ENCODE assay signal across 9 mouse cellular contexts in genomic region chr10:88604943-88605342, GRCm38 (mm10). TPM values are rescaled to one million over a fixed set of nuclear protein-coding genes. Genes with fewer than 3 reads are reported as not detected.
DNase-seq lines count a peak whose midpoint lies in the region; ATAC-seq and TF ChIP-seq lines count a peak whose summit lies in the region.
"Had no signal": no experiment of that assay in that cellular context is flagged by ENCODE, and none has a peak within 500 bp of the region (broad histone marks: within the 10 kb centered on the region; RNA-seq: fewer than 3 reads in every experiment).

Gene Mybpc1, minus strand, starts transcription at chr10:88605152.

- 28% methylated on average over 16 of the region's 16 CpGs for WGBS in heart, embryonic 14.5 days
- 49% methylated on average over 16 of the region's 16 CpGs for WGBS in midbrain, embryonic 13.5 days

- peak within 1 kb of the TSS; percentile 37; the same call in 1 of the 2 replicates for H3K4me2 ChIP-seq in heart, embryonic 14.5 days (ENCODE audit: low read length)
- H3K4me2 ChIP-seq in midbrain, embryonic 13.5 days (replicated peaks), result peak within 1 kb of the TSS; percentile 25

- no peak for TF ChIP-seq POLR2A in brain, embryonic 14.5 days (IDR thresholded peaks at IDR 0.05; ENCODE audit: borderline replicate concordance, extremely low read depth, insufficient read depth, insufficient read length, poor library complexity, severe bottlenecking)

- no peak for TF ChIP-seq CTCF in brain, embryonic 14.5 days (IDR thresholded peaks at IDR 0.05; ENCODE audit: borderline replicate concordance, extremely low read depth, insufficient read depth, insufficient read length)

- H3K27me3 ChIP-seq in heart, embryonic 14.5 days (ENCODE audit: control insufficient read depth, insufficient read depth, low read length), result no peaks in the 10 kb centered on the region
- peaks cover 3% of the 10 kb centered on the region; the same call in 1 of the 2 replicates for H3K27me3 ChIP-seq in midbrain, embryonic 13.5 days

- no peak for DNase-seq in heart, adult 11 months
- peak; percentile 41 for DNase-seq in brain, embryonic 14.5 days (ENCODE audit: low read depth)
- DNase-seq in gastrocnemius, postnatal 14 days, result peak; percentile 58
- no peak for DNase-seq in thymus, postnatal 10 days (ENCODE audit: low spot score in 2 of 2)
- no peak for DNase-seq in ovary, postnatal 10 days (ENCODE audit: low spot score)
- DNase-seq in MN1 (ENCODE audit: low spot score), result no peak
- DNase-seq: cerebellum, adult 11-12 months had no signal

- intact Hi-C loops in gastrocnemius, postnatal 14 days (cut with DNase I; ENCODE audit: low total_unique reads), result no loop called here

- 0 out of 4 replicates have a peak within 1 kb of the TSS, but pooled peaks of 1 of the 2 experiments have one; percentile 5 for H3K4me3 ChIP-seq in heart, embryonic 14.5 days (ENCODE audit: control insufficient read depth in 1 of 2, insufficient read depth in 1 of 2, low read depth in 1 of 2, low read length in 2 of 2)
- H3K4me3 ChIP-seq in midbrain, embryonic 13.5 days (replicated peaks), result no peak within 1 kb of the TSS

- no peak within 1 kb of the TSS for H3K9ac ChIP-seq in heart, embryonic 14.5 days (ENCODE audit: low read length)
- H3K9ac ChIP-seq in midbrain, embryonic 13.5 days (replicated peaks), result 0 out of 2 replicates have a peak within 1 kb of the TSS, but pooled peaks have one; percentile 28

- no peaks in the 10 kb centered on the region for H3K36me3 ChIP-seq in heart, embryonic 14.5 days (ENCODE audit: control insufficient read depth, insufficient read depth, low read length)
- H3K36me3 ChIP-seq in midbrain, embryonic 13.5 days, result no peaks in the 10 kb centered on the region

- H3K27ac ChIP-seq in heart, embryonic 14.5 days (replicated peaks in 1 of 2; ENCODE audit: control insufficient read depth in 1 of 2, insufficient read depth in 1 of 2, low read depth in 2 of 2, low read length in 2 of 2), result no peak within 1 kb of the TSS
- no peak within 1 kb of the TSS for H3K27ac ChIP-seq in midbrain, embryonic 13.5 days

- no peak for ATAC-seq in heart, embryonic 14.5 days (ENCODE audit: insufficient number of reproducible peaks, insufficient read depth, low FRiP score, low read depth)
- 0 out of 2 replicates have a peak, but pooled peaks have one; percentile 50 for ATAC-seq in midbrain, embryonic 13.5 days

- no peaks in the 10 kb centered on the region for H3K9me3 ChIP-seq in heart, embryonic 14.5 days (ENCODE audit: control insufficient read depth, low read length)
- no peaks in the 10 kb centered on the region for H3K9me3 ChIP-seq in midbrain, embryonic 13.5 days

- no peaks in the 10 kb centered on the region for H3K4me1 ChIP-seq in heart, embryonic 14.5 days (ENCODE audit: control insufficient read depth in 2 of 2, insufficient read depth in 2 of 2, low read length in 2 of 2)
- H3K4me1 ChIP-seq in midbrain, embryonic 13.5 days (replicated peaks), result peaks cover 13% of the 10 kb centered on the region

RNA-seq across cellular contexts. Expression of gene Mybpc1, which starts in this region (rescaled TPM):
- polyA plus RNA-seq in heart, embryonic 14.5 days (2014; fragmentation: Nextera tagmentation; extraction: Ambion mirVana), result 3.7 and 4.9 TPM in 2 replicates
- polyA plus RNA-seq in brain, embryonic 14.5 days (2012; rRNA removed), result 3.1 and 6.4 TPM in 2 replicates
- 1,000 to 10,000 TPM; 1,223 to 1,292 TPM for total RNA-seq in gastrocnemius, postnatal 14 days (2021)
- polyA plus RNA-seq in midbrain, embryonic 13.5 days (2015; fragmentation: Nextera tagmentation; extraction: Ambion mirVana), result 1.7 and 1.9 TPM in 2 replicates

Comparison
In these comparisons a context has a peak if more than half of its experiments do, and no peak if none do; other contexts are left out.
1. DNase-seq: peak in brain, embryonic 14.5 days (single experiment) and gastrocnemius, postnatal 14 days (single experiment); none in heart, adult 11 months (single experiment), thymus, postnatal 10 days (0 of 2), ovary, postnatal 10 days (single experiment) and MN1 (single experiment).